Mouse (Mus musculus) lung, embryonic 14.5 days (tissue): ENCODE data around the gene Vwa2. TPM values are rescaled to one million over a fixed set of nuclear protein-coding genes. Genes with fewer than 3 reads are reported as not detected.

Source experiments
- ATAC-seq: fragments of 200-750 bp; cut with Nextera tagmentation; 2 replicates; pipeline ENCODE4 v1.8.0; 2017; ENCODE audit warnings: mild to moderate bottlenecking, moderate TSS enrichment, moderate library complexity; ENCODE audit not compliant: insufficient read depth
- DNase-seq: peaks from one replicate; pipeline ENCODE4 v3.0.0-alpha.2; 2015
- H3K27ac ChIP-seq: fragments of 300-500 bp; sonication (generic); 2 replicates; pipeline ENCODE4 v1.5.1; 2014; ENCODE audit warnings: low read depth, mild to moderate bottlenecking, moderate library complexity
- H3K27me3 ChIP-seq: fragments of 300-500 bp; sonication (generic); 2 replicates; pipeline ENCODE4 v1.6.1; 2014; ENCODE audit warnings: low read length, control low read depth; ENCODE audit not compliant: insufficient read depth
- H3K36me3 ChIP-seq: fragments of 300-500 bp; sonication (generic); 2 replicates; pipeline ENCODE4 v1.6.1; 2014; ENCODE audit warnings: control low read depth; ENCODE audit not compliant: insufficient read depth
- H3K4me1 ChIP-seq: fragments of 300-500 bp; sonication (generic); 2 replicates; pipeline ENCODE4 v1.6.1; 2014; ENCODE audit warnings: antibody characterized with exemption, control low read depth; ENCODE audit not compliant: insufficient read depth
- H3K4me2 ChIP-seq: fragments of 300-500 bp; sonication (generic); 2 replicates; pipeline ENCODE4 v1.6.1; 2014; ENCODE audit warnings: mild to moderate bottlenecking
- H3K4me3 ChIP-seq: fragments of 300-500 bp; sonication (generic); 2 replicates; pipeline ENCODE4 v1.5.1; 2014; ENCODE audit warnings: low read depth, low read length
- H3K9ac ChIP-seq: fragments of 300-500 bp; sonication (generic); 2 replicates; pipeline ENCODE4 v1.6.1; 2014
- H3K9me3 ChIP-seq: fragments of 300-500 bp; sonication (generic); 2 replicates; pipeline ENCODE4 v1.6.1; 2016; ENCODE audit warnings: low read depth, low read length, control low read depth
- CTCF ChIP-seq: IDR thresholded peaks from 2 replicates; pipeline ENCODE4 v1.5.1; 2016; ENCODE audit warnings: antibody characterized with exemption, low read depth
- WGBS: fragments of 180-500 bp; shearing (Covaris S2); extraction: QIAGEN DNeasy Blood & Tissue Kit; methylation state at CpG from one replicate; pipeline ENCODE4 v1.1.7; 2014; 5-methylcytosine and 5-hydroxymethylcytosine counted together
- polyA plus RNA-seq: library from polyadenylated mRNA; unstranded; fragments of >200 nt; fragmentation: Nextera tagmentation; extraction: Ambion mirVana; gene quantifications from 2 replicates; pipeline ENCODE4 v1.2.1, GENCODE M21; 2014

The Vwa2 gene
- polyA plus RNA-seq, 1 experiment from 2014 or later: 11.5 TPM

DNA sequence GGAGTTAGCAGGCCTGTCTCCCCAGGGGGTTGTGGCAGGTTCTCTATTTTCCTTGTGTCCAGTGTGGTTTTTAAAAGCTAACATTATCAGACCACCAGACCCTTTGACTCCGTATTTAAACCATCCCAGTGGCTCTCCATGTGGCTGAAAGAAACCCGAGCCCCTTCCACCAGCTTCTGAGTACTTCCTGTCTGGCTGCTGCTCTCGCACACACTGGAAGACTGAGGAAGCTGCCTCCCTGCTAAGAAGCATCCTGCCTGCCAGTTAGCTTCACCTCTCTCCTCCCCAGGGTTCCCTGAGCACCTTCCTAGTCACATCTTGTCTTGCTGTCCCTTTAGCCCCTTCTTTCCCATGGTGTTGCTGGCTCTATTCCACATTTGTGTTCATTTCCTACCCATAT, 33.8 kb downstream of the Vwa2 start:
- 27% methylated on average over 3 of the region's 3 CpGs for WGBS
- ATAC-seq: no peak

DNA sequence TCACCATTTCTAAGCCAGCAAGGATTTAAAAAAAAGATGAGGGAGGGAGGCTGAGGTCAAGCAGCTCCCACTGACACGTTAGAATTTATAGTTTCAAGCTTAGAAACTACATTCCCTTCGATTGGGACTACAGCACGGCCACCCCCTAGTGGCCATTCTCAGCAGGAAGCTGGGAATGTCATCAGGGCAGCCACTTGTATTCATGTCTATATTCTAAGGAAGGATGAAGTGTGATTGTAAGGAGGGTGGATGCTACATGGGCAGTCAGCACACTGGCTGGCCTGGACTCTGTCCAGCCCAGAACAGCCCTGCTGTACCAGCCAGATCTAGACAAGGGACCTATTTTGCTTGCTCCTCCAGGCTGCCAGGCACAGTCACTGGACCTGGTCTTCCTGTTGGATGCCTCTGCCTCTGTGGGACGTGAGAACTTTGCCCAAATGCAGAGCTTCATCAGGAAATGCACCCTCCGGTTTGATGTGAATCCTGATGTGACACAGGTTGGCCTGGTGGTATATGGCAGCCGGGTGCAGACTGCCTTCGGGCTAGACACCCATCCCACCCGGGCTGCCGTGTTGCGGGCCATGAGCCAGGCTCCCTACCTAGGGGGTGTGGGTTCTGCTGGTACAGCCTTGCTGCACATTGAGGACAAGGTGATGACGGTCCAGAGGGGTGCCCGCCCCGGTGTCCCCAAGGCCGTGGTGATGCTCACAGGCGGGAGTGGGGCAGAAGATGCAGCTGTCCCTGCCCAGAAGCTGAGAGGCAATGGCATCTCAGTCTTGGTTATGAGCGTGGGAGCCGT, 34.6 kb downstream of the Vwa2 start:
- WGBS: 72% methylated on average over 17 of the region's 17 CpGs
- TF ChIP-seq CTCF: peak; percentile 97
- Histone ChIP-seq H3K9ac (no peak overlapping the region), H3K27ac (no peak overlapping the region), H3K4me2 (no peak overlapping the region), H3K36me3 (peaks cover 14% of the 10 kb centered on the region; the same call in 1 of the 2 replicates), H3K4me3 (no peak overlapping the region), H3K27me3 (no peaks in the 10 kb centered on the region), H3K9me3 (no peaks in the 10 kb centered on the region), H3K4me1 (0 out of 2 replicates have a peak, but pooled peaks cover 4% of the 10 kb centered on the region)
- DNase-seq (peak; percentile 89), ATAC-seq (peak; percentile 29; the same call in 1 of the 2 replicates)

More for the DNA sequence above, 33.8 kb downstream of the Vwa2 start:
- H3K4me2 ChIP-seq: no peak overlapping the region
- H3K27me3 ChIP-seq: no peaks in the 10 kb centered on the region
- H3K9ac ChIP-seq: no peak overlapping the region
- H3K27ac ChIP-seq: no peak overlapping the region
- H3K4me3 ChIP-seq: no peak overlapping the region
- DNase-seq: no peak
- no peaks in the 10 kb centered on the region for H3K9me3 ChIP-seq
- TF ChIP-seq CTCF: no peak
- H3K36me3 ChIP-seq: 0 out of 2 replicates have a peak, but pooled peaks cover 6% of the 10 kb centered on the region
- 0 out of 2 replicates have a peak, but pooled peaks cover 4% of the 10 kb centered on the region for H3K4me1 ChIP-seq

DNA sequence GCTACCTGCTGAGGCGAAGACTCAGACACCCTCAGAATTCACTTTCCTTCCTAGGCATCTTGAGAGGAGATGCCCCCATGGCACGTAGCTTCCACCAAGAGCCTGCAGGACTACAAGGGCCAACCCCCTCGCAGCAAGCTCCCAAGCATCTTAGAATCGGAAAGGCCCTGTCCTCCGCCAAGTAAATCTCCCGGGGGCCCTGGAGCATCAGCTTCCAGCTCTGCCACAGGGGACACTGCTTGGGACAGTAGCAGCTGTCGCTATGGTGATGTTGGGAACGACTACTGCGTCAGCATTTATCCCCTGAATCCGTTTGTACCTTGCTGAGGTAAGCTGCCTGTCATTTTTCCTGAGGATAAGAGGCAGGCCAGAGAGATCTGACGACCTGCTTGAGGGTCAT, 36.5 kb downstream of the Vwa2 start:
- no peak overlapping the region for H3K4me3 ChIP-seq
- H3K9me3 ChIP-seq: no peaks in the 10 kb centered on the region
- WGBS: 60% methylated on average over 11 of the region's 11 CpGs
- DNase-seq: no peak
- H3K27me3 ChIP-seq: no peaks in the 10 kb centered on the region
- H3K36me3 ChIP-seq: peaks cover 21% of the 10 kb centered on the region; the same call in 1 of the 2 replicates
- no peak overlapping the region for H3K4me2 ChIP-seq
- 0 out of 2 replicates have a peak, but pooled peaks cover 4% of the 10 kb centered on the region for H3K4me1 ChIP-seq
- no peak for ATAC-seq
- H3K27ac ChIP-seq: no peak overlapping the region
- no peak overlapping the region for H3K9ac ChIP-seq
- TF ChIP-seq CTCF: no peak

DNA sequence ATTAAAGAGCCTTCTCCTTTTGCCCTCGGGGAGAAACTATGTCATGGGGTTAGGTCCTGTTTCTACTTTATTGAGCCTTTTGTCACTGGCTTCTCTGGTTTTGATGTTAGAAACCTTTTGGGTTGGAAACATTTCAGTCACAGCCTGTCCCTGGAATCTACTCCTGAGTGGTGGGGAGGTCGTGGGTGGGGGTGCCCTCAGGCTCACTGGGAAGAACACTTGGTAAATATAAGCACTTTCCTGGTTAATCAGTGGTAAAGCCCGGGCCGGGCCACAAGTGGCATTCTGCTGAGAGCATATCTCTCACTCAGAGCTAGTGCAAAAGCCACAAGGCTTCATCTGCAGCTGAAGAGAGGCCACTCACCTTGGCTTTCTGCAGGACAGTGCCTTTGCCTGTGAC, 39.7 kb downstream of the Vwa2 start:
- no peak overlapping the region for H3K4me2 ChIP-seq
- DNase-seq: no peak
- H3K27ac ChIP-seq: no peak overlapping the region
- H3K4me1 ChIP-seq: 0 out of 2 replicates have a peak, but pooled peaks cover 4% of the 10 kb centered on the region
- peaks cover 25% of the 10 kb centered on the region; the same call in 1 of the 2 replicates for H3K36me3 ChIP-seq
- no peaks in the 10 kb centered on the region for H3K9me3 ChIP-seq
- ATAC-seq: no peak
- H3K9ac ChIP-seq: no peak overlapping the region
- no peak for TF ChIP-seq CTCF
- H3K27me3 ChIP-seq: no peaks in the 10 kb centered on the region
- WGBS: 62% methylated on average over 4 of the region's 4 CpGs
- H3K4me3 ChIP-seq: no peak overlapping the region

DNA sequence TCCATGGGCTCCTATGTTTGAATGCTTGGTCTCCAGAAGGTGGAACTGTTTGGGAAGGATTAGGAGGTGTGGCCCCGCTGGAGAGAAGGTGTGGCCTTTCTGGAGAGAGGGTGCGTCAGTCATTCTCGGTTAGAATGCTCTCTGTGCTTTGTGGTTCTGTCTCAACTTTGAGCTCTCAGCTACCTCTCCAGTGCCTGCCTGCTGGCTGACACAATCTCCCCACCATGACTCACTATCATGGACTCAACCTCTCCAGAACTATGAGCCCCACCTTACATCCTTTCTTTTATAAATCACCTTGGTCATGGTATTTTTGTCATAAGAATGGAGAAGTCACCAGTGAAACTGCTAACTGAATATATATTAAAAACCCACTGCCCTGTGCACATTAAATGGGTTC, 40.6 kb downstream of the Vwa2 start:
- no peaks in the 10 kb centered on the region for H3K9me3 ChIP-seq
- 0 out of 2 replicates have a peak, but pooled peaks cover 4% of the 10 kb centered on the region for H3K4me1 ChIP-seq
- no peak overlapping the region for H3K9ac ChIP-seq
- 92% methylated on average over 3 of the region's 3 CpGs for WGBS
- TF ChIP-seq CTCF: no peak
- no peaks in the 10 kb centered on the region for H3K27me3 ChIP-seq
- no peak for DNase-seq
- ATAC-seq: no peak
- no peak overlapping the region for H3K4me3 ChIP-seq
- no peak overlapping the region for H3K4me2 ChIP-seq
- H3K36me3 ChIP-seq: peaks cover 25% of the 10 kb centered on the region; the same call in 1 of the 2 replicates
- peak overlapping the region; percentile 38 for H3K27ac ChIP-seq

DNA sequence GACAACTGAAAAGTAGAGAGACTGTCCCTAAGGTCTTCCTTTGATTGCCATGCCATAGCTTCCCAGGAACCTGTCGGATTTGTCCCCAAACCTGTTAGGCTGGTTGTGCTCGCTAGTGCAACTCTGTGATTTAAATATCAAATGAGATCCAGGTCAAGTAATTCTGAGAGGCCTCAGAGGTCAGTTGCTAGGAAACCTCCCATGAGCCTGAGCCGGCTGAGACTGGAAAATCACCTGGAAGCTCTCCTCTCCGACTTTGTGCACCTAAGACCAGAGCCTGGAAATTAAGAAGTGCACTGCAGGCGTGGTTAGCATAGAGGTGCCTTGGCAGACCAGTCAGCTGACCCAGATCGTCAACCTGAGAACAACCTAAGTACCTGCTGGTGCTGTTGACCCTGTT, 41.0 kb downstream of the Vwa2 start:
- Histone ChIP-seq H3K9ac (no peak overlapping the region), H3K9me3 (no peaks in the 10 kb centered on the region), H3K4me1 (0 out of 2 replicates have a peak, but pooled peaks cover 4% of the 10 kb centered on the region), H3K4me2 (peak overlapping the region; percentile 27; the same call in 1 of the 2 replicates), H3K27ac (peak overlapping the region; percentile 81), H3K36me3 (peaks cover 25% of the 10 kb centered on the region; the same call in 1 of the 2 replicates), H3K27me3 (no peaks in the 10 kb centered on the region), H3K4me3 (no peak overlapping the region)
- DNase-seq (peak; percentile 82), ATAC-seq (peak; percentile 57)
- 47% methylated on average over 6 of the region's 6 CpGs for WGBS
- no peak for TF ChIP-seq CTCF

DNA sequence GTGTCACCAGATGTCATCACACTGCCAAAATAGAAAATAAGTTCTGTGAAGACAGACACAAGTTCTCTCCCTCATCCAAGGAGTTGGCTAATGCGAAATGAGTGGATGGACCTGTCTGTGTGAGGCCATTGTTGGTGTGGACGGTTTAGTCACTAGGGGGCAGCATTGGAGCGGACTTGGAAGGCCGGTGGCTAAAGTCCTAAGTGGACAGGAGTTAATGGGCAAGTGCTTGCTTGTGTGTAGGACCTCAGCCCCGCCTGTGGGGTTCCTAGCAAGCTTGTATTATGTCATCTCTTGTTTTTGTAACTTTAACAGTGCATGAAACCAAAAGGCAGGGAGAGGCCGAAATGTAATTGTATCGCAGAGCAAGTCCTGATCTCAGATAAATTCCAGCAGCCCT, 45.6 kb downstream of the Vwa2 start:
- peaks cover 4% of the 10 kb centered on the region; the same call in 1 of the 2 replicates for H3K36me3 ChIP-seq
- no peaks in the 10 kb centered on the region for H3K4me1 ChIP-seq
- H3K9me3 ChIP-seq: no peaks in the 10 kb centered on the region
- H3K9ac ChIP-seq: no peak overlapping the region
- no peak overlapping the region for H3K4me2 ChIP-seq
- 22% methylated on average over 7 of the region's 7 CpGs for WGBS
- H3K27ac ChIP-seq: no peak overlapping the region
- H3K4me3 ChIP-seq: no peak overlapping the region
- DNase-seq: peak; percentile 97
- TF ChIP-seq CTCF: peak; percentile 96
- peak; percentile 78 for ATAC-seq
- H3K27me3 ChIP-seq: no peaks in the 10 kb centered on the region
